Mouse (Mus musculus) yolk sac, embryonic 10.5 days (tissue): ENCODE measurements at regions not wholly inside any gene's neighbourhood (a gene's known extent, or its start where the extent isn't known, plus 50 kb on each side); places are given as distances from the start of the nearest gene placed in this dataset.

Source experiments
- DNase-seq: peaks from one replicate; pipeline ENCODE4 v3.0.0-alpha.2; 2017; ENCODE audit warnings: low spot score

DNA sequence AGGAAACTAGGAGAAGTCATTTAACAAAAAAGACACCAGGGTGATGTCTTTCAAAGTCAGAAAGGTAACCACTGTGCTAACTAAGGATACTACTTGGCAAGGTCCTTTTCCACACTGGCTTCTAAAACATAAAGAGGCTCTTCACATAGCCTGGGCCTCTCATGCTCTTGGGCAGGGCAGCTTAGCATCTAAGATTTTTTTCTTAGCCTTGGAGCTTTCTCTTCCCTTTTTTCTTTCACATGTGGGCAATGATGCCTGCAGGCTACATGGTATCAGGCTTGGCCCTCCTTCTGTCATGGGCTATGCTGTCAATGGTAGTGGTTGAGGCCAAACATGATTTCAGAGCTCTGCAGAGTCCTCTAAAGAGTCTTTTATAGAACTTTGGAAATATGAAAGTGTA lies 60.6 kb downstream of the Serpinb6d start:
- DNase-seq, result no peak

DNA sequence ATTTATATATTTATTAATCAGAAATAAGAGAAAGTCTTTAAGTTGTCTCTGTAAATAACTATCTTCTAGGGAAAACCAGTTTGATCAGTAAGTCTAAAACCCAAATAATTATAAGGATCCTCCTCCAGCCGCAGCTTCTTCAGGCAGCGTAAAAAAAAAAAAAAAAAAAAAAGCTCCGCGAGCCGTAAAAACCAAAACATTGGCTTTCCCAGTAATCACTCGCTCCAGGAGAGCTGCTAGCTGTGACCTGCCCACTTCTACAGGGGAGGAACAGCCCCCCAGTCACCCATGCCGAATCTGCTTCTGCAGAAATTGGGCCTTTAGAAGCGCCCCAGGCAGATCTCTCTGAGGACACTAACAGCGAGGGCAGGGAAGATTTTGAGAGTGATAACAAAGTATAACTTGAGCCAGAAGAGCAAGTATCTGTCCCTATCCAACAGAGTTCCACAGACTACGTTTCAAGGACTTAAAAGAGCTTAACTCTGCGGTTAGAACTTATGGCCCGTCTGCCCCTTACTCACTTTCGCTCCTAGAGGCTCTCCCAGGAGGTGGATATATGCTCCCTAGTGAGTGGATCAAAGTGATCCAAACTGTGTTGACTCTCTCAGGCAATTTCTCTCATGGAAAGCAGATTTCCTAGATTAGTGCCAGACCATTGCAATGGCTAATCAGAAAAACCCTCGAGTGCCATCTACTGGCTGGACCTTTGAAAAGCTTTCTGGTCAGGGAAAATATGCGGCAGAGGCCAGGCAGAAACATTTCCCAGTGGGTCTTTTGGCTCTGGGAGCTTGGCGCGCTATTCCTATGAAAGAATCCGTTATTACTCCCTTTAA lies 80.7 kb downstream of the Serpinb6e start:
- DNase-seq, result peak; percentile 55

DNA sequence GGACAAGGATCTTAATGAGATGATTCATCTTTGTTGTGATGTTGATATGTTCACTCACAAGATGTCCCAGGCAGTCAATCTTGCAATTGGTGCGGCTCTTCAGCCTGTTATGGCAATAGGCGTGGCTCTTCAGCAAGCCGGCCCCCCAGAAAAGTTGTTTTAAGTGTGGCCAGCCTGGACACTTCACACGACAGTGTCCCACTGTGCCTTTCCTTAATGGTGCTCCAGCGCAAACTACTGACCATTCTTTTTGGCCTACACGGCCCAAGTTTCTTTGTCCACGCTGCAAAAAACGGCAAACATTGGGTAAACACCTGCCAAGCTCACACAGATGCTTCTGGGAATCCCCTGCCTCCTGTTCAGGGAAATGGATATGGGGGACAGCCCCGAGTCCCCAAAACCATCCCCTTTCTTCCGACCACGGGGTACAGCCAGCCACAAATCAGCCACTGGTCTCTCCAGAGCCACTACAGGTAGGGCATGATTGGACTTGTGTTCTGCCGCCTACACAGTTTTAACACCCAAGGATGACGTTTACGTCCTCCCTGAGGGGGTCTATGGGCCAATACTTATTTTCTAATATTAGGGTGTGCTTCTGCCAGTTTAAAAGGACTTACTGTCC lies 79.8 kb downstream of the Serpinb6e start:
- no peak for DNase-seq
